Mouse (Mus musculus): Measurements from ENCODE around the gene Gas2l3. TPM values are rescaled to one million over a fixed set of nuclear protein-coding genes. Genes with fewer than 3 reads are reported as not detected.

Gas2l3 gene
- polyA plus RNA-seq, 1 experiment from 2014 or later, result 2.2 TPM

- no peaks in the 10 kb centered on the region for H3K36me3 ChIP-seq (ENCODE audit: control insufficient read depth, insufficient read depth, low read length)
- 68% methylated on average over 12 of the region's 12 CpGs for WGBS
- H3K4me1 ChIP-seq (ENCODE audit: control insufficient read depth, insufficient read depth, low read length), result peaks cover 10% of the 10 kb centered on the region
- H3K27me3 ChIP-seq (ENCODE audit: control insufficient read depth, insufficient read depth, low read depth, low read length), result peaks cover 14% of the 10 kb centered on the region
- no peak overlapping the region for H3K27ac ChIP-seq (ENCODE audit: low read length)
- no peak overlapping the region for H3K4me3 ChIP-seq (ENCODE audit: low read depth, low read length)
- H3K4me2 ChIP-seq (ENCODE audit: low read length), result no peak overlapping the region
- no peak overlapping the region for H3K9ac ChIP-seq (ENCODE audit: low read depth, low read length)
- ATAC-seq, result no peak
- no peaks in the 10 kb centered on the region for H3K9me3 ChIP-seq (replicated peaks; ENCODE audit: control insufficient read depth, low read length, poor library complexity, severe bottlenecking)
Observed at GRCm38 (mm10) chr10:89437996-89438395, 5.8 kb downstream of the Gas2l3 start.

GRCm38 (mm10) chr10:89437472-89437871 lies 6.3 kb downstream of the Gas2l3 start:
- WGBS, result 35% methylated on average over 9 of the region's 9 CpGs
- Histone ChIP-seq H3K36me3 (ENCODE audit: control insufficient read depth, insufficient read depth, low read length) (no peaks in the 10 kb centered on the region), H3K27ac (ENCODE audit: low read length) (no peak overlapping the region), H3K9ac (ENCODE audit: low read depth, low read length) (no peak overlapping the region), H3K4me1 (ENCODE audit: control insufficient read depth, insufficient read depth, low read length) (peaks cover 6% of the 10 kb centered on the region; the same call in 1 of the 2 replicates), H3K27me3 (ENCODE audit: control insufficient read depth, insufficient read depth, low read depth, low read length) (peaks cover 16% of the 10 kb centered on the region), H3K4me2 (ENCODE audit: low read length) (no peak overlapping the region), H3K4me3 (ENCODE audit: low read depth, low read length) (no peak overlapping the region), H3K9me3 (replicated peaks; ENCODE audit: control insufficient read depth, low read length, poor library complexity, severe bottlenecking) (no peaks in the 10 kb centered on the region)
- ATAC-seq, result no peak

- H3K4me1 ChIP-seq (ENCODE audit: control insufficient read depth, insufficient read depth, low read length), result peaks cover 6% of the 10 kb centered on the region; the same call in 1 of the 2 replicates
- no peak for ATAC-seq
- no peak overlapping the region for H3K4me3 ChIP-seq (ENCODE audit: low read depth, low read length)
- WGBS, result 47% methylated on average over 9 of the region's 9 CpGs
- no peaks in the 10 kb centered on the region for H3K9me3 ChIP-seq (replicated peaks; ENCODE audit: control insufficient read depth, low read length, poor library complexity, severe bottlenecking)
- no peak overlapping the region for H3K9ac ChIP-seq (ENCODE audit: low read depth, low read length)
- no peak overlapping the region for H3K4me2 ChIP-seq (ENCODE audit: low read length)
- no peak overlapping the region for H3K27ac ChIP-seq (ENCODE audit: low read length)
- H3K27me3 ChIP-seq (ENCODE audit: control insufficient read depth, insufficient read depth, low read depth, low read length), result peaks cover 18% of the 10 kb centered on the region
- H3K36me3 ChIP-seq (ENCODE audit: control insufficient read depth, insufficient read depth, low read length), result no peaks in the 10 kb centered on the region
Observed at GRCm38 (mm10) chr10:89435920-89436319, 7.8 kb downstream of the Gas2l3 start.

- 32% methylated on average over 12 of the region's 12 CpGs for WGBS
- Histone ChIP-seq H3K9ac (ENCODE audit: low read depth, low read length) (no peak overlapping the region), H3K4me2 (ENCODE audit: low read length) (peak overlapping the region; percentile 48), H3K4me1 (ENCODE audit: control insufficient read depth, insufficient read depth, low read length) (peaks cover 6% of the 10 kb centered on the region; the same call in 1 of the 2 replicates), H3K36me3 (ENCODE audit: control insufficient read depth, insufficient read depth, low read length) (no peaks in the 10 kb centered on the region), H3K27ac (ENCODE audit: low read length) (no peak overlapping the region), H3K27me3 (ENCODE audit: control insufficient read depth, insufficient read depth, low read depth, low read length) (peaks cover 17% of the 10 kb centered on the region), H3K4me3 (ENCODE audit: low read depth, low read length) (no peak overlapping the region), H3K9me3 (replicated peaks; ENCODE audit: control insufficient read depth, low read length, poor library complexity, severe bottlenecking) (no peaks in the 10 kb centered on the region)
- ATAC-seq, result 0 out of 2 replicates have a peak, but pooled peaks have one; percentile 38
Observed at GRCm38 (mm10) chr10:89435413-89435812, 8.4 kb downstream of the Gas2l3 start.

GRCm38 (mm10) chr10:89434509-89435210 lies 9.1 kb downstream of the Gas2l3 start:
- Histone ChIP-seq H3K9me3 (replicated peaks; ENCODE audit: control insufficient read depth, low read length, poor library complexity, severe bottlenecking) (no peaks in the 10 kb centered on the region), H3K27ac (ENCODE audit: low read length) (no peak overlapping the region), H3K4me1 (ENCODE audit: control insufficient read depth, insufficient read depth, low read length) (peaks cover 6% of the 10 kb centered on the region; the same call in 1 of the 2 replicates), H3K9ac (ENCODE audit: low read depth, low read length) (no peak overlapping the region), H3K4me3 (ENCODE audit: low read depth, low read length) (no peak overlapping the region; the same call in 1 of the 2 replicates), H3K27me3 (ENCODE audit: control insufficient read depth, insufficient read depth, low read depth, low read length) (peaks cover 17% of the 10 kb centered on the region), H3K36me3 (ENCODE audit: control insufficient read depth, insufficient read depth, low read length) (no peaks in the 10 kb centered on the region), H3K4me2 (ENCODE audit: low read length) (peak overlapping the region; percentile 48)
- peak; percentile 57; the same call in 1 of the 2 replicates for ATAC-seq
- 8% methylated on average over 17 of the region's 17 CpGs for WGBS

GRCm38 (mm10) chr10:89432743-89433142 lies 11.0 kb downstream of the Gas2l3 start:
- no peak overlapping the region for H3K4me2 ChIP-seq (ENCODE audit: low read length)
- H3K27ac ChIP-seq (ENCODE audit: low read length), result no peak overlapping the region
- no peaks in the 10 kb centered on the region for H3K9me3 ChIP-seq (replicated peaks; ENCODE audit: control insufficient read depth, low read length, poor library complexity, severe bottlenecking)
- peaks cover 6% of the 10 kb centered on the region; the same call in 1 of the 2 replicates for H3K4me1 ChIP-seq (ENCODE audit: control insufficient read depth, insufficient read depth, low read length)
- H3K27me3 ChIP-seq (ENCODE audit: control insufficient read depth, insufficient read depth, low read depth, low read length), result peaks cover 11% of the 10 kb centered on the region
- no peak overlapping the region for H3K9ac ChIP-seq (ENCODE audit: low read depth, low read length)
- no peak overlapping the region for H3K4me3 ChIP-seq (ENCODE audit: low read depth, low read length)
- no peak for ATAC-seq
- H3K36me3 ChIP-seq (ENCODE audit: control insufficient read depth, insufficient read depth, low read length), result no peaks in the 10 kb centered on the region
- 90% methylated on average over 13 of the region's 13 CpGs for WGBS

GRCm38 (mm10) chr10:89430751-89431150 lies 13.0 kb downstream of the Gas2l3 start:
- H3K27me3 ChIP-seq (ENCODE audit: control insufficient read depth, insufficient read depth, low read depth, low read length), result peaks cover 6% of the 10 kb centered on the region; the same call in 1 of the 2 replicates
- no peaks in the 10 kb centered on the region for H3K36me3 ChIP-seq (ENCODE audit: control insufficient read depth, insufficient read depth, low read length)
- H3K4me1 ChIP-seq (ENCODE audit: control insufficient read depth, insufficient read depth, low read length), result peaks cover 6% of the 10 kb centered on the region; the same call in 1 of the 2 replicates
- no peak overlapping the region for H3K27ac ChIP-seq (ENCODE audit: low read length)
- no peak overlapping the region for H3K4me2 ChIP-seq (ENCODE audit: low read length)
- 93% methylated on average over 7 of the region's 7 CpGs for WGBS
- no peak overlapping the region for H3K4me3 ChIP-seq (ENCODE audit: low read depth, low read length)
- no peaks in the 10 kb centered on the region for H3K9me3 ChIP-seq (replicated peaks; ENCODE audit: control insufficient read depth, low read length, poor library complexity, severe bottlenecking)
- H3K9ac ChIP-seq (ENCODE audit: low read depth, low read length), result no peak overlapping the region
- no peak for ATAC-seq

- Histone ChIP-seq H3K4me1 (ENCODE audit: control insufficient read depth, insufficient read depth, low read length) (no peaks in the 10 kb centered on the region), H3K9me3 (replicated peaks; ENCODE audit: control insufficient read depth, low read length, poor library complexity, severe bottlenecking) (no peaks in the 10 kb centered on the region), H3K4me2 (ENCODE audit: low read length) (no peak overlapping the region), H3K4me3 (ENCODE audit: low read depth, low read length) (no peak overlapping the region), H3K27me3 (ENCODE audit: control insufficient read depth, insufficient read depth, low read depth, low read length) (no peaks in the 10 kb centered on the region), H3K9ac (ENCODE audit: low read depth, low read length) (no peak overlapping the region), H3K27ac (ENCODE audit: low read length) (no peak overlapping the region), H3K36me3 (ENCODE audit: control insufficient read depth, insufficient read depth, low read length) (no peaks in the 10 kb centered on the region)
- peak; percentile 85; the same call in 1 of the 2 replicates for ATAC-seq
- 77% methylated on average over 11 of the region's 11 CpGs for WGBS
Observed at GRCm38 (mm10) chr10:89424800-89425393, 18.9 kb downstream of the Gas2l3 start.

- Histone ChIP-seq H3K27me3 (ENCODE audit: control insufficient read depth, insufficient read depth, low read depth, low read length) (no peaks in the 10 kb centered on the region), H3K9me3 (replicated peaks; ENCODE audit: control insufficient read depth, low read length, poor library complexity, severe bottlenecking) (no peaks in the 10 kb centered on the region), H3K27ac (ENCODE audit: low read length) (no peak overlapping the region), H3K9ac (ENCODE audit: low read depth, low read length) (no peak overlapping the region), H3K4me3 (ENCODE audit: low read depth, low read length) (no peak overlapping the region), H3K36me3 (ENCODE audit: control insufficient read depth, insufficient read depth, low read length) (no peaks in the 10 kb centered on the region), H3K4me1 (ENCODE audit: control insufficient read depth, insufficient read depth, low read length) (no peaks in the 10 kb centered on the region), H3K4me2 (ENCODE audit: low read length) (no peak overlapping the region)
- ATAC-seq, result no peak
- WGBS, result 93% methylated on average over 9 of the region's 9 CpGs
Observed at GRCm38 (mm10) chr10:89424217-89424616, 19.6 kb downstream of the Gas2l3 start.

Data from midbrain, embryonic 16.5 days (tissue).